Mouse (Mus musculus) right cerebral cortex, postnatal 14 days (tissue): Measurements from ENCODE around the gene Acot4.
"Not testable (repeated sequence)": the region's sequence is repeated elsewhere in the genome, so short reads cannot be mapped to it uniquely, and the experiment has no call there.

Source experiments
- DNase-seq: peaks from one replicate; pipeline ENCODE4 v3.0.0; 2022

Acot4 gene

DNA sequence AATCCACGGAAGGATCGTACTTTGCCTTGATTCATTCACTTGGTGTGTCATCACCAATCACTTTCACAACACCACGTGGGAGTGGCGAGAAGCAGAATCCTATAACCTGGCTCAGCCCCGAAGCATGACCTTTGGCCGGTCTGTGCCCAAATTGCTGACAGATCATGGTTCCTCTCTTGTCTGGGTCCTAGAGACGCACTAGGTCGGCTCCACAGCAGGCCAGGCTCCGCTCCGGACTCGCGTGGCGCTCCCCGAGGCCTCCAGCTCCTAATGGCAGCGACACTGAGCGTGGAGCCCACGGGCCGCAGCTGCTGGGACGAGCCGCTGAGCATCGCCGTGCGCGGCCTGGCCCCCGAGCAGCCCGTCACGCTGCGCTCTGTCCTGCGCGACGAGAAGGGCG lies at the start of gene Acot4:
Acot4 (plus strand) TSS at position 139 of the 400 bp plus-strand sequence.
- DNase-seq, result not testable (repeated sequence)

DNA sequence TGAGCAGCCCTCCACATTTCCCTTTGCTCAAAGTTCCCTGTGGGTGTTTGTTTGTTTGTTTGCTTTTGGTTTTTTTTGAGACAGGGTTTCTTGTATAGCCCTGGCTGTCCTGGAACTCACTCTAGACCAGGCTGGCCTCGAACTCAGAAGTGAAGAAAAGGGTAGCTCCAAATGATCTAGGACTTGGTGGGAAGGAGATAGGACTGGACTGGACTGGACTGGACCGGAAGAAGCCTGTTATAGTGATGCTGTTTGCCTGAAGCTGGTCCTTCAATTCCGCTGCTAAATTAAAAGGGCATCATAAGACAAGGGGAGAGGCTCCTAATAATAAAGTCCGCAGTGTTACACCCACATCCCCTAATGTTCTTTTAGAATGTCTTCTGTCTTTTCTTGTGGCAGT lies 49.7 kb upstream of the Acot4 start:
- DNase-seq, result no peak

DNA sequence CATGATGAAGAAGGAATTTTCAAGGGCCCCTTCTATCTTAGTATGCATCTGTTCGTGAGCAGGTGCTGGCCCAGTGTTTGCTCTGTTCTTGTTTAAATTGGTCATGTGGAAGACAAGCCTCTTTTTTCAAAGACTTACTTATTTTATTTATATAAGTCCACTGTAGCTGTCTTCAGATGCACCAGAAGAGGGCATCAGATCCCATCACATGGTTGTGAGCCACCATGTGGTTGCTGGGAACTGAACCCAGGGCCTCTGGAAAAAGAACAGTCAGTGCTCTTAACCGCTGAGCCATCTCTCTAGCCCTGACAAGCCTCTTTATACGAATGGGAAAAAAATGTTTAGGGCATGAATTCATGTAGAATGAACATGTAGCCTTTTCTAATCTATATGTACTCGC lies 48.8 kb upstream of the Acot4 start:
- DNase-seq, result no peak

DNA sequence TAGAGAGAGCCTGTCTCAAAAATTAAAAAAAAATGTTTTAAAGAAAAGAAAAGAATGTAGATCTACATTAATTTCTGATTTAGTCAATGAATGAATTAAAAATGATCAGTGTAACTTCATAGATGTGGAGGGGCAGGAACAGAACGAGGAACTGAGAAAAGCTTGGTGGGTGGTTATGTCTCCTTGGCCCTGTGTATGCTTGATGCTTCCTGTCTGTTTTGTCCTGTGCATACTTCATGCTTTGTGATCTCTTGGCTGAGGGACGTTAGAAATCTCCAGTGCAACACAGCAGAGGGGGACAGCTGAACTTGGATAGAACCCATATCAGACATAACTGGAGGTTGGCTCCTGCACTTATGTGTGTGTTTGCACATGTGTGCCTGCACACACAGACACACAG lies 41.0 kb upstream of the Acot4 start:
- no peak for DNase-seq

DNA sequence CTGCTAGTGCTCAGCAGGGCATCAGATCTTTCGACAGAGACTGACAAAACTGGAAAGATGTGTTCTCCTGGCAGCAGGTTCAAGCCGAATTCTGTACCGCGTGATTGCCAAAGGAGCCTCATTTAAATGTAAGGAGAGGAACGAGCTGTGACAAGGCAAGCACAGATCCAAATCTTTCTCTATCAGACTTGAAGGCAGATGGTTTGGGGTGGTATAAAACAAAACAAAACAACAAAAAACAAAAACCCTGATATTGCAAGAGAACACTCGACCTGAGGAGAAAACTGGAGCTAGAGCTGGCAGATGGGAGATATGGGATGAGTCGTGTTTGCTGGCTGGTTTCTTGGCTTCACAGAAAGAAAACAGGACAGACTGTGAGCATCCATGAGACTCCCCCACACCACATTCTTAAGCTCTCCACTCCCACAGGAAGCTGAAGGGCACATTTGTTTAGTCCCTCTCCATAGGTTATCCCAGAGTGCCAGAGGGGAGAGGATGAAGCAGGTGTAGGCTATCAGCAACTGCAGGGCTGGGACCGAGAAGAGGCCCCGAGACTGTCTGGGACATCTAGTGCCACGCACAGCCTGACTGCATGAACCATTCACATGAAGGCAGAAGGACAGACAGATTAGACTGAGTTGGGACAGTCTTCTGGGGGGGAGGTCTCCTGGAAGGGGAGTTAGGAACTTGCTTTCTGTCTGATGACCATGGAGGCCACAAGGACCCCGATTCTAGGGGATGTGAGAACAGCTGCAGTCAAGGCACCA lies 39.7 kb upstream of the Acot4 start:
- DNase-seq, result no peak

DNA sequence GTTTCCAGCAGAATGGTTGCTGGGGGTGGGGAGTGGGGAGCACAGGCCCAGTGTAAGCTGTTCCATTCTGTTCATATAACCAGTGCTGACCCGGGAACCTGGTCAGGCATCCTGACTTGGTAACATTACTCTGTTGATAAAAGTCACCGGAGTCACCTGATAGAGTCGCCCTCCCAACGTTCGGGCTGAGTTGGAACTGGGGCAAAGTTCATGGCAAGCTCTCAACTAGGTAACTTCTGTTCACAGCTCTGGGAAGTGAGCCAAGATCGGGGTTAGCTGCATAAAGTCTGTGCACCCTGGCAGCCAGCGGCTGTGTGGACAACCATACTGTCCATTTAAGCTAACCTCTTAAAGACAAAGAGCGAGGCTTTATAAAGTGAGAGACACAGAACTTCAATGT lies 38.9 kb upstream of the Acot4 start:
- DNase-seq, result not testable (repeated sequence)

DNA sequence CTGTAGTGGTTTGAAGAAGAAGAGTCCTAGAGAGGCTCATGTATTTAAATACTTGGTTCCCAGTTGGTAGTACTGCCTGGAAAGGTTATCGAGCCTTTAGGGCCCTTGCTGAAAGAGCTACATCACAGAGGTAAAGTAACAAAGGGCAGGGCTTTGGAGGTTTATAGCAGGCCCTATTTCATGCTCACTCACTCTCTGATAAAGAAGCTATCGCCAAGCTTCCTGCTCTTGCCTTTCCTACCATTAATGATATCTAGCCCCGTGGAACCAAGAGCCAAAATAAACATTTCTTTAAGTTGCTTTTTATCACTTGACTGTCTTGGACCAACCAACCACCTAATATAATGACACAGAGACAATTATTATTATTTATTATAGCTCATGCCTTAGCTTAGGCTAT lies 37.8 kb upstream of the Acot4 start:
- no peak for DNase-seq

DNA sequence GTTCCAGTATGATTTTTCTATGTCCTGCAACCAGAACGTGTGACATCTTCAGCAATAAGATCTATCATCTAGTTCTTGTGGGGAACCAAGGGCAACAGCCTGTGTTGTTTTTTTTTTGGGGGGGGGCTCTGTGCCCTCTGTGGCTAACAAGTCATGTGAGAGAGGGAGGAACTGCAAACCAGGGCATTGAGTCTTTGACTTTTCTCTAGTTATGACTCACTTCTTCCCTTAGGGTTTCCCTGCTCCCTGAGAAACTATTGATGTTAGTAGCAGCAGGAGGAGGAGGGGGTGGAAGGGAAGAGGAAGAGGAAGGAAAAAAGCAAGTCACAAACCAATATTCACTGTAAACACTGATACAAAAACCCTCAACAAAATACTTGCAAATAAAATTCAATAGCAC lies 34.3 kb upstream of the Acot4 start:
- no peak for DNase-seq

DNA sequence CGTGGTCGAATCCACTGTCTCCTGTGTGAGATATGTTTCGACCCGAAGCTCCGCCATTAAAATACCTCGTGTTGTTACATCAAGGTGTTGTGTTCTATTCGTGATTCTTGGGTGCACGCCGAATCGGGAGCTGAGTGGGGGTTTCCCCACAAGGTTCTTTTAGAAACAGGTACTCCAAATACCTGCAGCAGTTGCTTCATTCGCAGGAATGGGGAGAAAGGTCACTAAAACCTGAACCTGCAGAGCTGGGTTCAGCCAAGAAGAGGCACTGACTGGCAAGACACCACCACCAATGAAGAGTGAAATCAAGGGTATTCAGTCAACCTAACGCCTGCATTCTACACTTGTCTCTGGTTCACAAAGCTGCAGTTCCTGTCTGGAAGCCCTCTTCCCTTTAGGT lies 29.9 kb upstream of the Acot4 start:
- no peak for DNase-seq

DNA sequence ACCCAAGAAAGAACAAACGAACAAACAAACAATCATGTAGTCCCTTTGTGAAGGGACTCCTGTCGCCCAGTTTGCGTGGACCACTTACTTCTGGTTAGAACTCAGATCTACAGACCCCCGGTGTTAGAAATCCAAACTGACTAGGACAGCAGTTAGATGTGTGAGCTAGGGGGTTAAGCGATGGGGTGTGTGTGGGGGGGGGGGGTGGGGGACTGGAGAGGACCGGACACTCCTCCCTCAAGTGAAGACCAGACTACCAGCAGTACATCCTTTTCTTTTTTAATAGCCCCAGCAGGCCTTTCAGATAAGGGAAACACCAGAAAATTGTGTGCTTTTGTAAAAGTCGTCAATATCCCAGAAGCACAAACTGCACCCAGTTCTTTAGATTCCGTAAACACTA lies 29.4 kb upstream of the Acot4 start:
- DNase-seq, result no peak

DNA sequence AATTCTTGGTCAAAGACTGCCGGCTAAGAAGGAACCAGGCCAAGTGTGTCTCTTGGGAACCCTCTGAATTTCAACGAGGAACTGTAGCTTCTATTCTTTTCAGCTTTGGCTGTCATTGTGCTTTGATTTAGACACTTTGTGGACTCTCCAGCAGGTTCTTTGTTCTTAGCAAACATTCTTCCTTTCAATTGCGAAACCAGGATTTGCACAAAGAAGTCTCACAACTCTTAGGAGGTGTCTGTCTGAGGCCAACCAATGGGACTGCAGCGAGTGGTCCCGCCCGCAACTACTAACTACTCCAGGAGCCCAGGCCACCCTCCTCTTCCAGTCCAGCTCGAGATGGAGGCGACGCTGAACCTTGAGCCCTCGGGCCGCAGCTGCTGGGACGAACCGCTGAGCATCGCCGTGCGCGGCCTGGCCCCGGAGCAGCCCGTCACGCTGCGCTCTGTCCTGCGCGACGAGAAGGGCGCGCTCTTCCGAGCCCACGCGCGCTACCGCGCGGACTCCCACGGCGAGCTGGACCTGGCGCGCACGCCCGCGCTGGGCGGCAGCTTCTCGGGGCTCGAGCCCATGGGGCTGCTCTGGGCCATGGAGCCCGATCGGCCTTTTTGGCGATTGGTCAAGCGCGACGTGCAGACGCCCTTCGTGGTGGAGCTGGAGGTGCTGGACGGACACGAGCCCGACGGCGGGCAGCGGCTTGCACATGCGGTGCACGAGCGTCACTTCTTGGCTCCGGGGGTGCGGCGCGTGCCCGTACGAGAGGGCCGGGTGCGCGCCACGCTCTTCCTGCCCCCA lies 28.8 kb upstream of the Acot4 start, which contains the start of gene Acot1:
Acot1 (plus strand) TSS at position 320 of the 795 bp plus-strand sequence.
- DNase-seq, result peak; percentile 54

DNA sequence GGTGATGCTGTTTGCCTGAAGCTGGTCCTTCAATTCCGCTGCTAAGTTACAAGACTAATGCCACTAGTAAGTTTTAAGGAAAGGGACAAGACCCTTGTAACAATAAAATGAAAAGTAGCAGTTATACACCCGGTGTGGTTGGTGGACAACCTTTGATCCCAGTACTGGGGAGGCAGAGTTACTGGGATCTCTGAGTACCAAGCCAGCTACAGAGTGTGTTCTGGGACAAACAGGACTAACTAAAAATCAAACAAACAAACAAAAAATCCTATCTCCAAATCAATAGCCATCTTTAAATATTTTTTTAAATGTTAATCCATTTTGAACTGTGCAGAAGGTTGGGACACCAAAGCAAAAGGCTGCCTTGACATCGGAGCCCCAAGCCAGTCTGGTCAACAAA lies 28.0 kb upstream of the Acot4 start:
- no peak for DNase-seq

DNA sequence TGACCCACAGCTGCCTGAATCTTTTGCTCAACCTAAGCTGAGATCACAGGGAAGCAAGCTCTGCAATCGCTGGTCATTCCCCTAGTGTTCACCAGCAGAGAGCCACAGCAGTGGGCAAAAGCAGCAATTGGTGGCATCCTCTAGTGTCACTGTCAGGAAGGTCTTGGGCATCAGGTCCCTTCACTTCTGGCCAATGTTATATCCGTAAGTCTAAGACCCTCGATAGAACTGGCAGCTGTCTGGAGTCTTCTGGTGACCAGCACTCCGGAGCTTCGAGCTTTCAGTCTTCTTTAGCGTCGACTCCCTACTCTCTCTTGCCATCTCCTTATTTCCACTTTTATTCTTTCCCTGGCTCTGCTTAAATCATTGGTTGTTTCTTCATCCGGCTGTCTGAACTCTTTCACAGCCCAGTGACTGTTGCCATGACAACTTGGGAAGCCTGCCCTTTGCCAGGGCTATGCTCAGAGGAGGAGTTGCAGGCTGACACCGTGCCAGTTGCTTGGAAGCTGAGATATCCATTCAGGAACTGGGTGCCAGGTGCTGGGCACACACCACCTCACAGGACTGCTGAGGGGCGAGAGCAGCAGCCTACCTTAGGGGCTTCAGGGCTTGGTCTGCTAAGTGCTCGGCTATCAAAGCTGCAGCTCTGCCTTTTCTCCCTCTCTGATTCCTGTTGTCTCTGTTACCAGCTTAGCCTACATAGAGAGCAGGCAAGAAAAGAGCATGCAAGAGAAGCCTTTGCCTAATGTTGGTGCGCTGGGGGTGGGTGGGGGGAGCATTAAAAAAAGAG lies 26.7 kb upstream of the Acot4 start:
- DNase-seq, result peak; percentile 68

DNA sequence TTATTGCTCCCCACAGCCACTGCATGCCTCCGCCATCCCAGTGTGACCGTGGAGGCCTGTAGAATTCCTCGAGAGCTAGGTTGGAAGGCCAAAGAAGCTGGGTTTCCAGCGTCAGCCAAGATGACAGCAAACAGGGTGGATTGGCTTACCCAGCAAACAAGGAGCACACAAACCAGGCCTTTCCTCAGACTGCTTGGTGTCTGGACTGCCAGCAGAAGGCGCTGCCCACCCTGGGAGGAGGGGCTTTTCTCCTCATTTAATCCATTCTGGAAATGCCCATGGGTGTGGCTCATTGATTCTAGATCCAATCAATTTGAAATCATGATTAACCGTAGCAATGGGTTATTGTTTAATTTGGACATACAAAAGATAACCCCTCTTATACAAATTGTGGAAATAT lies 25.0 kb upstream of the Acot4 start:
- no peak for DNase-seq

DNA sequence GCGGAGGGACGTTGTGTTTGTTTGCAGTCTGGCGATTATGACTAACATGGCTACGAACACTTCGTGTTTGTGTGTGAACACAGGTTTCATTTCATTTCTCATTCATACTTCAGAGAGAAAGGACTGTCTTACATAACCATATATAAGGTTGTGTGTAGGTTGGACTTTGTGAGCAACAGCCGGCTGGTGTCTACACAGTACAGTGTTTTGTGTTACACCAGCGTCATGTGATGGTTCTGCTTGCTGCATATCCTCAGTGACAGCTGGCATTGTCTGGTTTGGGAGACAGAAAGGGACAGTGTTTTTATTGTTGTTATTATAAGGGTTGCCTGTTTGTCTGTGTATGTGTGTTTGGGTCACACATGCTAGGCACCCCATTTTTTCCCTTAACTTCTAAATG lies 24.5 kb upstream of the Acot4 start:
- no peak for DNase-seq

DNA sequence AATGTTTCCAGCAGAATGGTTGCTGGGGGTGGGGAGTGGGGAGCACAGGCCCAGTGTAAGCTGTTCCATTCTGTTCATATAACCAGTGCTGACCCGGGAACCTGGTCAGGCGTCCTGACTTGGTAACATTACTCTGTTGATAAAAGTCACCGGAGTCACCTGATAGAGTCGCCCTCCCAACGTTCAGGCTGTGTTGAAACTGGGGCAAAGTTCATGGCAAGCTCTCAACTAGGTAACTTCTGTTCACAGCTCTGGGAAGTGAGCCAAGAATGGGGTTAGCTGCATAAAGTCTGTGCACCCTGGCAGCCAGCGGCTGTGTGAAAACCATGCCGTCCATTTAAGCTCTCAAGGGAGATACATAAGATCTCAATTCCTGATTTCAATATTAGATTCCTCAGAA lies 17.7 kb upstream of the Acot4 start:
- DNase-seq, result peak; percentile 11

DNA sequence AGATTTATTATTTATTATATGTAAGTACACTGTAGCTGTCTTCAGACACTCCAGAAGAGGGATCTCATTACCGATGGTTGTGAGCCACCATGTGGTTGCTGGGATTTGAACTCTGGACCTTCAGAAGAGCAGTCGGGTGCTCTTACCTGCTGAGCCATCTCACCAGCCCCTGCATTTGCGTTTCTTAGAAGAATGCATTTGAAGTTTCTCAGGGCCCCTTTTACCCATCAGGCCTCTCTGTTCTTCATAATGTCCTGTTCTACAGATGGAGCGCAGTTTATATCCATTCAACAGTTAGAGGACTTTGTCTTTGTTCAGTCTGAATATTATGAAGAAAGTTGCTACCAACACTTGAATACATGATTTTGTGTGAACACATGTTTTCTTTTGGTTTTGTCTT lies 15.9 kb upstream of the Acot4 start:
- DNase-seq, result not testable (repeated sequence)

DNA sequence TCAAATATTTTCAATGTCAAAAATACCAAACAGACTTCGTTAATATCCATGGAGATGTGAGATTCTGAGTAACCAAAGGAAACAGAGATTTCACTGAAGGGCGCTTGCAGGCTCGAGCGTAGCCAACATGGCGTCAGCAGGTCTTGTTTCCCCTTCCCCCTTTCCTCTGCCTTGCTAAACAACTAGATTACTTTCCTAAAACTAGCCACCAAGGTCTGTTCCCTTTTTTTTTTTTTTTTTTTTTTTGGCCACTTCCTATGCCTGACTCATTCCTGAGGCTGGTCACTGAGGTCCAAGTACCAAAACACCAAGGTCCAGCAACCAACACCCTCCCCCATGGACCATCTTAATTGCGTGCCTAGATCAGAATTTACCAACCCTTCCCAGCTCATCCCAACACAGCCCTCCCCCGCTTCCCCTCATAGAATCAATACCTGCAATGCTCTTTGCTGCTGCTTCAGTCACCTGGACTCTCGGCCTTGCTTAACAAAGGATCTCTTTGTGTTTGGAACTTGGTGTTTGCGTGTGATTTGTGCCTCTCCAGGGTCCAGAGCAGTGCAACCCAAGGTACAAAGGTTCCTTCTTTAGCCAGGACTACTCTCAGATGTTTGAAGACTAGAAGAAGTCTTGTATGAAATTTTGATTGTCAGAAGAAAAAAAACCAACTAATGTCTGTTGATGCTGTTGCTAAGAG lies 15.0 kb upstream of the Acot4 start:
- DNase-seq, result no peak

DNA sequence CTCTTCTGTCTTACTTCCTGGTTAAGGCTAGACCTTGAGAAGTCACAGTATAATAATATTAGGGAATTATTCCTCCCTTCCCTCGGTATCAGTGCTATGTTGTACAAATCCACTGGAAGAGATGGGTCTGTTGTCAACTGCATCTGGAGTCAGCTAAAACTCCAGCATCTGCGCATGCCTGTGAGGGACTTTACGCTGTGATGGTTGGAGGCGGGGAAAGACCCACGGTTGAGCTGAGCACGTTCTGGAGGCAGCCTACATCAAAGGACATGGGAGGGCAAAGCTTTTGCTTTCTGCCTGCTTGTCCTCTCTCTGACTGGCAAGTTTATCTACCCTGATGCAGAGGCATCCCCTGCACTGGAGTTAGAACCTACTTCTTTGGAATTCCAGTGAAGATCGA lies 12.3 kb upstream of the Acot4 start:
- no peak for DNase-seq

DNA sequence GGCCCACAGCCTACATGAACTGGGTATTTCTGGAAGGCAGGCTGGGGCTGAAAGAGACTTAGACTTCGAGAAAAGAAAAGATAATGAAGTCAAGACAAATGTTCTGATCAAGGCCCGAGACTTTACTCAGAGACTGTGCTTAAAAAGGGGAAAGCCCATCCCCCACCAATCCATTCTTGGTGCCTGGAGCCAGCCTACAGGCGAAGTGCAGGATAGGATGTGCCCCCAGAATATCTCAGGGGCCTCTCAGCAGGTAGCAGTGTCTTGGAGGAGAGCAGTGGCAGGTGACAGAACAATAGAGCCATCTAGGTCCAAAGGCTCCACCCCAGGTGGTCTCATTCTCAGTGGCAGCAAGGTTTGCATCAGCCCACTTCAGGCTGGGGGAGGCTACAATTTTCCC lies 9.9 kb upstream of the Acot4 start:
- not testable (repeated sequence) for DNase-seq

DNA sequence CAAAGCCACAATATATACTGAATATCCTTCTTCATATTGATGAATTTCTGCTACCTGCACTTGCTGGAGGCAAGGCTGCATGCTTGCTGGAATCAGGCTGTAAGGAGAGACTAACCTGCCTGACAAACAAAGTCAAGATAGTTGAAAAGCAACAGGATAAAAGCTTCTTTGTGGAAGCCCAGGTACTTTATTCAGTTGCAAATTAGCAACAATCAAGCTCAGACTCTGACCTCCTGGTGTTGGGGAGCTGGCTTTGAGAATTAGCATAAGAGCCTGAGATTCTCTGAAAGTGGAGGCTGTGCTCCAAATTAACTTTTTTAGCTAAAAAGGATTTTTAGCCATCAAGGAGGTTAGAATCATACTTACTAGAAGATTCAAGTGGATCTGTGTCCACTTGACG lies 9.1 kb upstream of the Acot4 start:
- not testable (repeated sequence) for DNase-seq

DNA sequence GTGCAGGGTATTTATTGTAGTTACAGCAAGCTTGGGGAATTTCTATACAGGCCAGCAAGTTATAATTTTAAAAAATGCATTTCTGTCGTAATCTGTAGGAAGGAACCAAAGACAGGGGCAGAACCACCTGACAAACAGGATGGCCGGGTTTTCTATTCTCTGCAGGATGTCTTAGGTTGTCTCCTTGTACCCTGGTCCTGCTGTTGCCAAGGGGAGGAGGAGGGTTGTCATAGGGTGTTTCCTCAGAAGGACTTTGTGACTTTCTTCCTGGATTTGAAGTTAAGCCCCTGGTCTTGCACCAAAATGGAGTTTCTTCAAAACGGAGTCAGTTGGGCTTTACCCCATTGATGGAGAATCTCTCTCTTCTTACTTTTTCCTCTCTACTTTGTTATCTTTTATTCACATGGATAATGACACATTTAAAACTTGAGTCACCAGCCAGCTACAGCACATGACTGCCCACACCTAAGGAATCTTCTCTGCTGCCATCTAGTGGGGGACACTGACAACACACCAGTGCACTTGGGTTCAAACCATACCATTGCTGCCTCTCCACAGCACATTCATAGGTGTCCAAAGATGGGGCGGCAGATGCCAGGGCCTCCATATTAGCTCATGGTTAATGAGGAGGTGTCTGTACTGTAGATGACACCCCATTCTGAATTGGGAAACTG lies 7.4 kb upstream of the Acot4 start:
- peak; percentile 68 for DNase-seq
